8 mouse cellular contexts compared by ENCODE assay signal in the genomic region with DNA sequence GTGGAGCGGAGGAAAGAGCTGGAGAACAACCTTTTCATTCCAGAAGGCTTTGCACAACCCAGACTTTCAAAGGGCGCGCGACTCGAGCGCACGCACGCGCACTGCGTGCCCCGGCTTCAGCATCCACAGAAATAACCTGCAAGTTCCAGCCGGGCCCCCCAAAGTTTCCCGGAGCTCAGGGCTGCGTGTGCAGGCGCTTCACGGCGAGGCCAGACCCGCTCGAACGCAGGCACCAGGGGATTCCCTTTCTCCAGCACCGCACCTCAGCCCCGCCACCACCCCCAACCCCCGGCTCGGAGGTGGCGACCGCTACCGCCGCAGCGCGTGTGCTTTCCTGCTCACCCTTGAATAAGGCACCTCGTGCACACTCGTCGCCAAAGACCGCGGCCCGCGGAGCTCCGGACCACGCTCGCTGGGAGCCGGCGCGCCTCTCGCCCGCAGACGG. TPM values are rescaled to one million over a fixed set of nuclear protein-coding genes. Genes with fewer than 3 reads are reported as not detected.
DNase-seq lines count a peak whose midpoint lies in the region; ATAC-seq lines count a peak whose summit lies in the region.

No protein-coding gene starts in this region.

- H3K4me1 ChIP-seq in hindbrain, embryonic 13.5 days (replicated peaks) = peaks cover 16% of the 10 kb centered on the region

- no peaks in the 10 kb centered on the region for H3K9me3 ChIP-seq in hindbrain, embryonic 13.5 days

- ATAC-seq in hindbrain, embryonic 13.5 days (ENCODE audit: low FRiP score) = peak; percentile 87

- peaks cover 9% of the 10 kb centered on the region for H3K36me3 ChIP-seq in hindbrain, embryonic 13.5 days

- H3K27ac ChIP-seq in hindbrain, embryonic 13.5 days = peak overlapping the region; percentile 92

- H3K27me3 ChIP-seq in hindbrain, embryonic 13.5 days = no peaks in the 10 kb centered on the region

- under 1% methylated on average over 46 of the region's 46 CpGs for WGBS in hindbrain, embryonic 13.5 days

- H3K4me2 ChIP-seq in hindbrain, embryonic 13.5 days = peak overlapping the region; percentile 69

- peak; percentile 87 for DNase-seq in R1 (ENCODE audit: low read depth, low spot score)
- peak; percentile 77 for DNase-seq in cerebellum, adult 9-11 months
- peak; percentile 45 to 64 for DNase-seq in frontal cortex, postnatal 10 days (ENCODE audit: low spot score in 2 of 2)
- peak; percentile 54 to 64 for DNase-seq in layer of hippocampus, postnatal 36 days
- DNase-seq in lung, postnatal 36 days = peak; percentile 60
- peak; percentile 79 to 81 for DNase-seq in right cerebral cortex, postnatal 10 days (ENCODE audit: low spot score in 2 of 2)
- DNase-seq in urinary bladder, postnatal 14 days (ENCODE audit: low spot score) = peak; percentile 53

- H3K4me3 ChIP-seq in hindbrain, embryonic 13.5 days = peak overlapping the region; percentile 94

- peak overlapping the region; percentile 84 for H3K9ac ChIP-seq in hindbrain, embryonic 13.5 days

RNA-seq across cellular contexts. Expression of gene Suv39h2, which starts 0.4 kb away (rescaled TPM):
- 12.1 and 13.4 TPM in 2 replicates for polyA plus RNA-seq in hindbrain, embryonic 13.5 days (2015; fragmentation: Nextera tagmentation; extraction: Ambion mirVana)
- total RNA-seq in layer of hippocampus, postnatal 36 days (2021) = 1 to 10 TPM; 3.5 to 4.5 TPM

RNA-seq across cellular contexts. Expression of gene Gm45902, which starts 38.2 kb away (rescaled TPM):
- 8.6 and 8.9 TPM in 2 replicates for polyA plus RNA-seq in hindbrain, embryonic 13.5 days (2015; fragmentation: Nextera tagmentation; extraction: Ambion mirVana)
- 1 to 10 TPM; 4.9 to 5.5 TPM for total RNA-seq in layer of hippocampus, postnatal 36 days (2021)

RNA-seq across cellular contexts. Expression of gene Hspa14, which starts 38.2 kb away (rescaled TPM):
- polyA plus RNA-seq in hindbrain, embryonic 13.5 days (2015; fragmentation: Nextera tagmentation; extraction: Ambion mirVana) = 66.7 and 67.4 TPM in 2 replicates
- total RNA-seq in layer of hippocampus, postnatal 36 days (2021) = 10 to 100 TPM; 48.3 to 53.7 TPM

RNA-seq across cellular contexts. Expression of gene Cdnf, which starts 38.4 kb away (rescaled TPM):
- 0.18 and 0.19 TPM in 2 replicates for polyA plus RNA-seq in hindbrain, embryonic 13.5 days (2015; fragmentation: Nextera tagmentation; extraction: Ambion mirVana)
- 1 to 10 TPM in 1 of 2 experiments, under 1 TPM in 1; 0.70 to 1.8 TPM for total RNA-seq in layer of hippocampus, postnatal 36 days (2021)

RNA-seq across cellular contexts. Expression of gene Dclre1c, which starts 50.5 kb away (rescaled TPM):
- polyA plus RNA-seq in hindbrain, embryonic 13.5 days (2015; fragmentation: Nextera tagmentation; extraction: Ambion mirVana) = 9.0 and 9.4 TPM in 2 replicates
- total RNA-seq in layer of hippocampus, postnatal 36 days (2021) = 10 to 100 TPM; 13.5 to 14.8 TPM

Comparison
In these comparisons a context has a peak if more than half of its experiments do, and no peak if none do; other contexts are left out.
1. Peak in every context shown above with its lines: DNase-seq, ATAC-seq, H3K4me3 ChIP-seq and H3K27ac ChIP-seq.